Mouse (Mus musculus): ENCODE measurements around the gene Lce3c. TPM values are rescaled to one million over a fixed set of nuclear protein-coding genes. Genes with fewer than 3 reads are reported as not detected.

Lce3c gene
- polyA plus RNA-seq (2017; shearing (Covaris generic)), result not detected

DNA sequence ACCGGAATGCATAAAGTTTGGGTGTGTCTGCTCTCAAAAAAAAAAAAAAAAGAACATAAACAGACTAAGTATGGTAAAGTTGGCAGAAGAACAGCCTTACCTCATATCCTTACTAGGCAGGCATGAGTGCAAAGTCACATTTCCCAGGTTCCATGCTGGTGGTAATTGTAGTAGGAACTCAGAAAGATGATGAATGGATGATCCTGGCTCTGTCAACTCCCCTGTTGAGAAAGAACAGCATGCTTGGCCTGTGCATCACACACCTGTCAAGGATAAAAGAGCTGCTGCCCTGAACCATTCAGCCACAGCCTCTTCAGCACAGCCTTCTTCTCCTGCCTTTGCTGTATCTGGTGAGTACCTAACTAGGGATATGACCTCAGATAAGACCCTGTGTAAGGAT lies at the start of gene Lce3c:
Gene Lce3c (plus strand): TSS at position 301 of the 400 bp plus-strand sequence.

DNA sequence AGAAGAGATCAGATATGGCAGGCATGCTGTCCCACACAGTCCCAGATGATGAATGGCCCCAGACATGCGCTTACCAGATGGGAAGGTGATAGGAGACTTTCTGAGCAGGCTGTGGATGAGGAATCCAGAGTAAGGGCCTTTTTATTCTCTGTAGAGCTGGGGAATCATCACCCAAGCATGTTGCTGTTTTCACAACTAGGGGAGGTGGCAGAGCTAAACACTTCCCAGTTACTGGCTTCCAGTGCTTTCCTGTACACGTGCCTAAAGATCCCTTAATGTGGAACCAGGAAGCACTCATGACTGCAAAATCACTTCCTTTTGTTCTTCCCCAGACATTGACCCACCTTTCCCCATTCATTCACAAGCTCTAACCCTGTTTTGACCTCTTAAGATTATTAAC lies 18.2 kb upstream of the Lce3c start, which contains the start of gene Lce3a:
Gene Lce3a (minus strand): TSS at position 101 of the 400 bp plus-strand sequence.

GRCm38 (mm10) chr3:92932679-92933078 lies 11.6 kb upstream of the Lce3c start, which contains the start of gene Lce3b:
Gene Lce3b (plus strand): TSS chr3:92932979.

GRCm38 (mm10) chr3:92957090-92957489 lies 12.8 kb downstream of the Lce3c start, which contains the start of gene Lce3d:
Gene Lce3d (plus strand): TSS chr3:92957390.

DNA sequence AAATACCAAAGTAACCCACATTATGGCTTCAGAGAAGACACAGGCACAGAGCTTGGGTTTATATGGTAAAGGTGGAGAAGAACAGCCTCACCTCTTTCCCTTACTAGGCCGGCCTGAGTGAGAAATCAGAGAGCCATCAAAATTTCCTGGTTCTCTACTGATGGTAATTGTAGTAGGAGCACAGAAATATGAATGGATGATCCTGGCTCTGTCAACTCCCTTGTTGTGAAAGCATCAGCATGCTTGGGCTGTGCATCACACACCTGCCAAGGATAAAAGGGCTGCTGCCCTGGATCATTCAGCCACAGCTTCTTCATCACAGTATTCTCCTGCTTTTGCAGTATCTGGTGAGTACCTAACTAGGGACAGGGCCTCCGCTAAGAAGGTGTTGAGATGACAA lies 22.5 kb downstream of the Lce3c start, which contains the start of gene Lce3e:
Gene Lce3e (plus strand): TSS at position 301 of the 400 bp plus-strand sequence.

GRCm38 (mm10) chr3:92991926-92992325 lies 47.6 kb downstream of the Lce3c start, which contains the start of gene Lce3f:
Gene Lce3f (plus strand): TSS chr3:92992226.

Other genes with a start within 250 kb of the Lce3c start
- not detected for gene Lce1e, start 235.4 kb upstream of the Lce3c start, polyA plus RNA-seq (2017; shearing (Covaris generic))
- not detected for gene Lce1f, start 224.1 kb upstream of the Lce3c start, polyA plus RNA-seq (2017; shearing (Covaris generic))
- gene Gm38119, start 205.4 kb upstream of the Lce3c start, polyA plus RNA-seq (2017; shearing (Covaris generic)), result not detected
- gene Lce1g, start 192.1 kb upstream of the Lce3c start, polyA plus RNA-seq (2017; shearing (Covaris generic)), result not detected
- gene Lce1h, start 179.4 kb upstream of the Lce3c start, polyA plus RNA-seq (2017; shearing (Covaris generic)), result not detected
- gene Lce1i, start 165.6 kb upstream of the Lce3c start, polyA plus RNA-seq (2017; shearing (Covaris generic)), result not detected
- gene Lce1j, start 154.0 kb upstream of the Lce3c start, polyA plus RNA-seq (2017; shearing (Covaris generic)), result not detected
- not detected for gene Lce1k, start 136.6 kb upstream of the Lce3c start, polyA plus RNA-seq (2017; shearing (Covaris generic))
- gene Kprp, start 117.2 kb upstream of the Lce3c start, polyA plus RNA-seq (2017; shearing (Covaris generic)), result not detected
- gene Lce1l, start 93.2 kb upstream of the Lce3c start, polyA plus RNA-seq (2017; shearing (Covaris generic)), result not detected
- not detected for gene 2310050C09Rik, start 74.3 kb upstream of the Lce3c start, polyA plus RNA-seq (2017; shearing (Covaris generic))
- gene Lce3a, start 18.3 kb upstream of the Lce3c start, polyA plus RNA-seq (2017; shearing (Covaris generic)), result not detected
- gene Lce3b, start 11.5 kb upstream of the Lce3c start, polyA plus RNA-seq (2017; shearing (Covaris generic)), result not detected
- gene Lce3d, start 12.9 kb downstream of the Lce3c start, polyA plus RNA-seq (2017; shearing (Covaris generic)), result not detected
- gene Lce3e, start 22.6 kb downstream of the Lce3c start, polyA plus RNA-seq (2017; shearing (Covaris generic)), result not detected
- gene Lce3f, start 47.7 kb downstream of the Lce3c start, polyA plus RNA-seq (2017; shearing (Covaris generic)), result not detected
- not detected for gene Crct1, start 71.2 kb downstream of the Lce3c start, polyA plus RNA-seq (2017; shearing (Covaris generic))
- not detected for gene Lce1m, start 74.6 kb downstream of the Lce3c start, polyA plus RNA-seq (2017; shearing (Covaris generic))
- gene Gm4858, start 124.3 kb downstream of the Lce3c start, polyA plus RNA-seq (2017; shearing (Covaris generic)), result 0.40 TPM
- gene Crnn, start 200.3 kb downstream of the Lce3c start, polyA plus RNA-seq (2017; shearing (Covaris generic)), result not detected